Mouse (Mus musculus) heart, postnatal 0 days (tissue): ENCODE measurements around the gene Gm26657. TPM values are rescaled to one million over a fixed set of nuclear protein-coding genes. Genes with fewer than 3 reads are reported as not detected.

Experiments
- ATAC-seq: fragments of 200-750 bp; cut with Nextera tagmentation; 2 replicates; pipeline ENCODE4 v1.8.0; 2017; ENCODE audit warnings: low read depth, moderate number of reproducible peaks, moderate library complexity; ENCODE audit not compliant: insufficient read depth
- DNase-seq: peaks from one replicate; pipeline ENCODE4 v3.0.0-alpha.2; 2016; ENCODE audit warnings: low spot score
- H3K27ac ChIP-seq: fragments of 300-500 bp; sonication (generic); 2 replicates; pipeline ENCODE4 v1.5.1; 2014; ENCODE audit warnings: low read depth, mild to moderate bottlenecking
- H3K27me3 ChIP-seq: fragments of 300-500 bp; sonication (generic); 2 replicates; pipeline ENCODE4 v1.6.1; 2014; ENCODE audit warnings: low read length, mixed read lengths; ENCODE audit not compliant: control insufficient read depth, insufficient read depth
- H3K36me3 ChIP-seq: fragments of 300-500 bp; sonication (generic); replicated peaks from 2 replicates; pipeline ENCODE4 v1.6.1; 2014; ENCODE audit warnings: low read length, mixed read lengths; ENCODE audit not compliant: control insufficient read depth, insufficient read depth
- H3K4me1 ChIP-seq: fragments of 300-500 bp; sonication (generic); 2 replicates; pipeline ENCODE4 v1.6.1; 2014; ENCODE audit warnings: antibody characterized with exemption; ENCODE audit not compliant: control insufficient read depth, insufficient read depth
- H3K4me2 ChIP-seq: fragments of 300-500 bp; sonication (generic); 2 replicates; pipeline ENCODE4 v1.6.1; 2014; ENCODE audit warnings: low read depth, mild to moderate bottlenecking, low read length, moderate library complexity
- H3K4me3 ChIP-seq: fragments of 300-500 bp; sonication (generic); 2 replicates; pipeline ENCODE4 v1.5.1; 2014; ENCODE audit warnings: low read depth, low read length
- H3K9ac ChIP-seq: fragments of 300-500 bp; sonication (generic); replicated peaks from 2 replicates; pipeline ENCODE4 v1.6.1; 2014; ENCODE audit warnings: low read depth, low read length, mixed read lengths
- H3K9me3 ChIP-seq: fragments of 300-500 bp; sonication (generic); replicated peaks from 2 replicates; pipeline ENCODE4 v1.6.1; 2016; ENCODE audit warnings: low read length; ENCODE audit not compliant: control insufficient read depth
- CTCF ChIP-seq: IDR thresholded peaks from 2 replicates; pipeline ENCODE4 v1.5.1; 2016; ENCODE audit warnings: antibody characterized with exemption, control low read depth, low read depth
- EP300 ChIP-seq: IDR thresholded peaks from 2 replicates; pipeline ENCODE4 v1.6.1; 2016; ENCODE audit warnings: antibody characterized with exemption, low read depth
- WGBS: fragments of 180-500 bp; shearing (Covaris S2); extraction: QIAGEN DNeasy Blood & Tissue Kit; methylation state at CpG from one replicate; pipeline ENCODE4 v1.1.7; 2014; 5-methylcytosine and 5-hydroxymethylcytosine counted together
- polyA plus RNA-seq: library from polyadenylated mRNA; unstranded; fragments of >200 nt; fragmentation: Nextera tagmentation; extraction: Ambion mirVana; gene quantifications from 2 replicates; pipeline ENCODE4 v1.2.1, GENCODE M21; 2015
- total RNA-seq: library from RNA; depleted of rRNA; stranded (reverse); fragments of >200 nt; gene quantifications from 2 replicates; pipeline ENCODE4 v1.2.3, GENCODE M21; 2014; ENCODE audit warnings: low replicate concordance; rRNA removed

Gene Gm26657
- total and polyA plus RNA-seq, 2 experiments from 2014 or later = not detected

GRCm38 (mm10) chr4:56757693-56758092 is 17.8 kb downstream of the Gm26657 start:
- Histone ChIP-seq H3K9ac (no peak overlapping the region), H3K4me2 (no peak overlapping the region), H3K36me3 (peaks cover 88% of the 10 kb centered on the region), H3K27me3 (no peaks in the 10 kb centered on the region), H3K27ac (no peak overlapping the region), H3K4me3 (no peak overlapping the region), H3K9me3 (no peaks in the 10 kb centered on the region), H3K4me1 (no peaks in the 10 kb centered on the region)
- no peak for ATAC-seq
- no peak for DNase-seq
- TF ChIP-seq CTCF (no peak), EP300 (no peak)
- 89% methylated on average over 1 of the region's 1 CpGs for WGBS

- Histone ChIP-seq H3K9ac (no peak overlapping the region), H3K4me2 (no peak overlapping the region), H3K27ac (peak overlapping the region; percentile 30; the same call in 1 of the 2 replicates), H3K9me3 (no peaks in the 10 kb centered on the region), H3K4me1 (no peaks in the 10 kb centered on the region), H3K27me3 (no peaks in the 10 kb centered on the region), H3K36me3 (peaks cover 85% of the 10 kb centered on the region), H3K4me3 (no peak overlapping the region)
- DNase-seq = no peak
- 25% methylated on average over 5 of the region's 5 CpGs for WGBS
- TF ChIP-seq CTCF = no peak
- peak; percentile 64 for ATAC-seq
These were observed 28.0 kb downstream of the Gm26657 start for GRCm38 (mm10) chr4:56767861-56768284.

GRCm38 (mm10) chr4:56768913-56769312 is 29.0 kb downstream of the Gm26657 start:
- WGBS = 65% methylated on average over 7 of the region's 7 CpGs
- no peak overlapping the region for H3K4me3 ChIP-seq
- no peak overlapping the region; the same call in 1 of the 2 replicates for H3K27ac ChIP-seq
- no peaks in the 10 kb centered on the region for H3K27me3 ChIP-seq
- no peak overlapping the region for H3K9ac ChIP-seq
- no peaks in the 10 kb centered on the region for H3K9me3 ChIP-seq
- H3K4me2 ChIP-seq = no peak overlapping the region
- peaks cover 91% of the 10 kb centered on the region for H3K36me3 ChIP-seq
- TF ChIP-seq CTCF (no peak), EP300 (no peak)
- DNase-seq (no peak), ATAC-seq (no peak)
- H3K4me1 ChIP-seq = no peaks in the 10 kb centered on the region

GRCm38 (mm10) chr4:56771065-56771464 is 31.2 kb downstream of the Gm26657 start:
- Histone ChIP-seq H3K27me3 (no peaks in the 10 kb centered on the region), H3K36me3 (peaks cover 86% of the 10 kb centered on the region), H3K4me1 (no peaks in the 10 kb centered on the region), H3K9ac (no peak overlapping the region), H3K4me2 (no peak overlapping the region), H3K4me3 (no peak overlapping the region), H3K9me3 (no peaks in the 10 kb centered on the region), H3K27ac (no peak overlapping the region)
- no peak for ATAC-seq
- 58% methylated on average over 1 of the region's 1 CpGs for WGBS
- no peak for DNase-seq
- no peak for TF ChIP-seq EP300
- no peak for TF ChIP-seq CTCF

Other genes with a start within 250 kb of the Gm26657 start
- gene Actl7b, start 1.4 kb downstream of the Gm26657 start, total RNA-seq = 0.35 TPM in 1 of 2 replicates, not detected in the other
- gene Actl7b, start 1.4 kb downstream of the Gm26657 start, polyA plus RNA-seq = not detected in 2 replicates
- gene Actl7a, start 3.3 kb downstream of the Gm26657 start, total RNA-seq = not detected in 2 replicates
- gene Actl7a, start 3.3 kb downstream of the Gm26657 start, polyA plus RNA-seq = not detected in 2 replicates
- 20.4 and 25.5 TPM in 2 replicates for gene Elp1, start 62.3 kb downstream of the Gm26657 start, total RNA-seq
- gene Elp1, start 62.3 kb downstream of the Gm26657 start, polyA plus RNA-seq = 12.9 and 15.0 TPM in 2 replicates
- 0.89 and 3.9 TPM in 2 replicates for gene Fam206a, start 62.3 kb downstream of the Gm26657 start, total RNA-seq
- gene Fam206a, start 62.3 kb downstream of the Gm26657 start, polyA plus RNA-seq = 4.0 and 4.2 TPM in 2 replicates
- gene Ctnnal1, start 125.1 kb downstream of the Gm26657 start, total RNA-seq = 27.9 and 34.3 TPM in 2 replicates
- 34.4 and 35.5 TPM in 2 replicates for gene Ctnnal1, start 125.1 kb downstream of the Gm26657 start, polyA plus RNA-seq
- 68.4 and 82.4 TPM in 2 replicates for gene Tmem245, start 207.4 kb downstream of the Gm26657 start, total RNA-seq
- gene Tmem245, start 207.4 kb downstream of the Gm26657 start, polyA plus RNA-seq = 21.1 and 23.7 TPM in 2 replicates